In genomic region chr5:103701466-103701865, GRCm38 (mm10) we compare ENCODE assay signal across 15 mouse cellular contexts. TPM values are rescaled to one million over a fixed set of nuclear protein-coding genes. Genes with fewer than 3 reads are reported as not detected.
DNase-seq lines count a peak whose midpoint lies in the region; ATAC-seq and TF ChIP-seq lines count a peak whose summit lies in the region.
"Had no signal": no experiment of that assay in that cellular context is flagged by ENCODE, and none has a peak within 500 bp of the region (broad histone marks: within the 10 kb centered on the region; RNA-seq: fewer than 3 reads in every experiment).

No protein-coding gene starts in this region.

- no peaks in the 10 kb centered on the region for H3K36me3 ChIP-seq in forebrain, embryonic 11.5 days (ENCODE audit: control insufficient read depth, insufficient read depth, low read length)
- H3K36me3 ChIP-seq in midbrain, embryonic 16.5 days (ENCODE audit: control insufficient read depth, insufficient read depth, low read length) = no peaks in the 10 kb centered on the region
- H3K36me3 ChIP-seq: limb, embryonic 12.5 days had no signal

- no peak for DNase-seq in layer of hippocampus, adult 2 months (ENCODE audit: low spot score in 2 of 2)
- DNase-seq in layer of hippocampus, adult 11-12 months (ENCODE audit: low spot score) = no peak
- peak; percentile 54 for DNase-seq in thymus, postnatal 4 days
- DNase-seq in thymus, adult 18-20 months = no peak
- no peak for DNase-seq in forebrain, embryonic 11.5 days (ENCODE audit: low spot score)
- DNase-seq: adrenal gland, postnatal 10 days; cerebellum, adult 11-12 months; gastrocnemius, postnatal 36 days; heart, postnatal 14 days; kidney, adult 18-20 months had no signal

- no peaks in the 10 kb centered on the region for H3K4me1 ChIP-seq in forebrain, embryonic 11.5 days (replicated peaks; ENCODE audit: control insufficient read depth, insufficient read depth, low read length)
- no peaks in the 10 kb centered on the region for H3K4me1 ChIP-seq in midbrain, embryonic 16.5 days (ENCODE audit: control insufficient read depth, insufficient read depth, low read length)

- H3K9ac ChIP-seq in forebrain, embryonic 11.5 days (ENCODE audit: low read length) = no peak overlapping the region
- H3K9ac ChIP-seq in midbrain, embryonic 16.5 days (ENCODE audit: low read depth, low read length) = no peak overlapping the region
- H3K9ac ChIP-seq: limb, embryonic 12.5 days had no signal

- H3K4me3 ChIP-seq in layer of hippocampus, adult 2 months = no peak overlapping the region
- H3K4me3 ChIP-seq in forebrain, embryonic 11.5 days (ENCODE audit: low read depth, low read length) = no peak overlapping the region
- H3K4me3 ChIP-seq in midbrain, embryonic 16.5 days (ENCODE audit: low read depth, low read length) = no peak overlapping the region
- H3K4me3 ChIP-seq: limb, embryonic 12.5 days had no signal

- H3K4me2 ChIP-seq in forebrain, embryonic 11.5 days (ENCODE audit: low read depth, low read length, severe bottlenecking) = no peak overlapping the region
- H3K4me2 ChIP-seq in midbrain, embryonic 16.5 days (ENCODE audit: low read length) = no peak overlapping the region
- H3K4me2 ChIP-seq: limb, embryonic 12.5 days had no signal

- no peaks in the 10 kb centered on the region for H3K27me3 ChIP-seq in forebrain, embryonic 11.5 days (ENCODE audit: control insufficient read depth, insufficient read depth, low read length)
- H3K27me3 ChIP-seq in midbrain, embryonic 16.5 days (ENCODE audit: control insufficient read depth, insufficient read depth, low read depth, low read length) = no peaks in the 10 kb centered on the region

- H3K27ac ChIP-seq in layer of hippocampus, adult 2 months = no peak overlapping the region
- no peak overlapping the region for H3K27ac ChIP-seq in forebrain, embryonic 11.5 days (ENCODE audit: low read depth, low read length)
- H3K27ac ChIP-seq in midbrain, embryonic 16.5 days (ENCODE audit: low read length) = no peak overlapping the region
- H3K27ac ChIP-seq: limb, embryonic 12.5 days had no signal

- no peaks in the 10 kb centered on the region for H3K9me3 ChIP-seq in forebrain, embryonic 11.5 days (ENCODE audit: control insufficient read depth, low read length)
- H3K9me3 ChIP-seq in midbrain, embryonic 16.5 days (replicated peaks; ENCODE audit: control insufficient read depth, low read length, poor library complexity, severe bottlenecking) = no peaks in the 10 kb centered on the region
- H3K9me3 ChIP-seq: limb, embryonic 12.5 days had no signal

- ATAC-seq in erythroblast, adult 5-6 weeks (replicated peaks; ENCODE audit: low FRiP score, poor library complexity, severe bottlenecking) = peak; percentile 72
- ATAC-seq in forebrain, embryonic 11.5 days (replicated peaks; ENCODE audit: low FRiP score) = no peak
- ATAC-seq in midbrain, embryonic 16.5 days = no peak
- ATAC-seq in monocyte, adult 5-6 weeks (replicated peaks; ENCODE audit: insufficient number of reproducible peaks, low FRiP score, low TSS enrichment, poor library complexity, severe bottlenecking) = no peak
- ATAC-seq: forebrain, embryonic 14.5 days had no signal

- 74% methylated on average over 3 of the region's 3 CpGs for WGBS in forebrain, embryonic 11.5 days
- WGBS in midbrain, embryonic 16.5 days = 64% methylated on average over 3 of the region's 3 CpGs

- peak; percentile 56 for TF ChIP-seq CTCF in layer of hippocampus, adult 2 months (conservative IDR thresholded peaks at IDR 0.05)

RNA-seq across cellular contexts. Expression of gene Aff1, which starts 9.3 kb away (rescaled TPM):
- 10 to 100 TPM; 18.0 to 21.3 TPM for total RNA-seq in layer of hippocampus, adult 2 months (2021)
- total RNA-seq in erythroblast, adult 5-6 weeks (2015; ENCODE audit: low replicate concordance) = 262 and 340 TPM in 2 replicates
- 184 and 253 TPM in 2 replicates for total RNA-seq in erythroblast, adult 5-6 weeks (2017; ENCODE audit: low replicate concordance)
- 7.1 and 7.9 TPM in 2 replicates for polyA plus RNA-seq in forebrain, embryonic 11.5 days (2014; fragmentation: Nextera tagmentation; extraction: Ambion mirVana)
- polyA plus RNA-seq in midbrain, embryonic 16.5 days (2015; fragmentation: Nextera tagmentation; extraction: Ambion mirVana) = 1.2 and 2.1 TPM in 2 replicates
- total RNA-seq in monocyte, adult 5-6 weeks (2017) = 20.1 to 35.3 TPM (median 31.2 TPM) in 3 replicates

RNA-seq across cellular contexts. Expression of gene 1700016H13Rik, which starts 45.7 kb away (rescaled TPM):
- not detected for total RNA-seq in layer of hippocampus, adult 2 months (2021)
- total RNA-seq in erythroblast, adult 5-6 weeks (2015; ENCODE audit: low replicate concordance) = not detected in 2 replicates
- not detected in 2 replicates for total RNA-seq in erythroblast, adult 5-6 weeks (2017; ENCODE audit: low replicate concordance)
- polyA plus RNA-seq in forebrain, embryonic 11.5 days (2014; fragmentation: Nextera tagmentation; extraction: Ambion mirVana) = 0.39 and 0.68 TPM in 2 replicates
- 0.29 and 0.34 TPM in 2 replicates for polyA plus RNA-seq in midbrain, embryonic 16.5 days (2015; fragmentation: Nextera tagmentation; extraction: Ambion mirVana)
- total RNA-seq in monocyte, adult 5-6 weeks (2017) = not detected in 3 replicates
- total RNA-seq: adrenal gland, postnatal 10 days; heart, postnatal 14 days had no signal
